Mouse (Mus musculus): ENCODE results near the gene Fkbp11. TPM values are rescaled to one million over a fixed set of nuclear protein-coding genes. Genes with fewer than 3 reads are reported as not detected.

Fkbp11 gene
- 0.24 TPM for polyA plus RNA-seq (2017; shearing (Covaris generic))

GRCm38 (mm10) chr15:98727443-98728321, at the start of gene Fkbp11:
TSS of gene Fkbp11 (minus strand) at chr15:98728198.

GRCm38 (mm10) chr15:98777762-98778161, 49.8 kb upstream of the Fkbp11 start, which contains the start of gene Wnt10b:
TSS of gene Wnt10b (minus strand) at chr15:98778150.

GRCm38 (mm10) chr15:98762670-98763529, 34.9 kb upstream of the Fkbp11 start, which contains the start of gene Arf3:
TSS of gene Arf3 (minus strand) at chr15:98763214.

GRCm38 (mm10) chr15:98707766-98708372, 20.1 kb downstream of the Fkbp11 start, which contains the start of gene Ccdc65:
TSS of gene Ccdc65 (plus strand) at chr15:98708207.

GRCm38 (mm10) chr15:98676940-98677728, 50.9 kb downstream of the Fkbp11 start, which contains the start of gene Rnd1:
TSS of gene Rnd1 (minus strand) at chr15:98677461.

Other genes with a start within 250 kb of the Fkbp11 start
- not detected for gene Lalba, start 245.5 kb downstream of the Fkbp11 start, polyA plus RNA-seq (2017; shearing (Covaris generic))
- not detected for gene Olfr279, start 235.8 kb downstream of the Fkbp11 start, polyA plus RNA-seq (2017; shearing (Covaris generic))
- 35.0 TPM for gene Kansl2, start 193.9 kb downstream of the Fkbp11 start, polyA plus RNA-seq (2017; shearing (Covaris generic))
- gene Ccnt1, start 157.3 kb downstream of the Fkbp11 start, polyA plus RNA-seq (2017; shearing (Covaris generic)): 86.3 TPM
- not detected for gene 4930415O20Rik, start 157.2 kb downstream of the Fkbp11 start, polyA plus RNA-seq (2017; shearing (Covaris generic))
- gene Adcy6, start 118.1 kb downstream of the Fkbp11 start, polyA plus RNA-seq (2017; shearing (Covaris generic)): 4.7 TPM
- 0.11 TPM for gene Cacnb3, start 97.4 kb downstream of the Fkbp11 start, polyA plus RNA-seq (2017; shearing (Covaris generic))
- gene Ddx23, start 65.3 kb downstream of the Fkbp11 start, polyA plus RNA-seq (2017; shearing (Covaris generic)): 32.3 TPM
- 1.6 TPM for gene Rnd1, start 50.7 kb downstream of the Fkbp11 start, polyA plus RNA-seq (2017; shearing (Covaris generic))
- not detected for gene Ccdc65, start 20.0 kb downstream of the Fkbp11 start, polyA plus RNA-seq (2017; shearing (Covaris generic))
- gene Arf3, start 35.0 kb upstream of the Fkbp11 start, polyA plus RNA-seq (2017; shearing (Covaris generic)): 35.9 TPM
- not detected for gene Wnt10b, start 50.0 kb upstream of the Fkbp11 start, polyA plus RNA-seq (2017; shearing (Covaris generic))
- gene Wnt1, start 61.7 kb upstream of the Fkbp11 start, polyA plus RNA-seq (2017; shearing (Covaris generic)): not detected
- not detected for gene Ddn, start 81.3 kb upstream of the Fkbp11 start, polyA plus RNA-seq (2017; shearing (Covaris generic))
- 156 TPM for gene Prkag1, start 103.3 kb upstream of the Fkbp11 start, polyA plus RNA-seq (2017; shearing (Covaris generic))
- 26.5 TPM for gene Kmt2d, start 143.0 kb upstream of the Fkbp11 start, polyA plus RNA-seq (2017; shearing (Covaris generic))
- 23.2 TPM for gene Rhebl1, start 166.3 kb upstream of the Fkbp11 start, polyA plus RNA-seq (2017; shearing (Covaris generic))
- 0.09 TPM for gene Dhh, start 170.3 kb upstream of the Fkbp11 start, polyA plus RNA-seq (2017; shearing (Covaris generic))
- gene Lmbr1l, start 190.0 kb upstream of the Fkbp11 start, polyA plus RNA-seq (2017; shearing (Covaris generic)): 82.5 TPM
- 486 TPM for gene Tuba1b, start 206.4 kb upstream of the Fkbp11 start, polyA plus RNA-seq (2017; shearing (Covaris generic))
- gene Gm49450, start 225.4 kb upstream of the Fkbp11 start, polyA plus RNA-seq (2017; shearing (Covaris generic)): not detected
- 212 TPM for gene Tuba1a, start 225.5 kb upstream of the Fkbp11 start, polyA plus RNA-seq (2017; shearing (Covaris generic))

Measured in CD4-positive, CD25-positive, alpha-beta regulatory T cell, adult 9 weeks (primary cell).